Mouse (Mus musculus) regulatory T cell (primary cell): Measurements from ENCODE around the gene Gm10181.
"Not testable (repeated sequence)": the region's sequence is repeated elsewhere in the genome, so short reads cannot be mapped to it uniquely, and the experiment has no call there.

Experiments
- in situ Hi-C: fragments of 300-600 bp; cut with MboI, MseI; formaldehyde crosslinking; loops from one replicate; pipeline ENCODE4 v1.15.1; 2025; ENCODE audit warnings: high pct_unique_total_duplicates

Gm10181 gene

GRCm38 (mm10) chr9:25089122-25089521 is at the start of gene Gm10181:
Gene Gm10181 (plus strand): TSS chr9:25089422.
- in situ Hi-C loops = no loop called here

DNA sequence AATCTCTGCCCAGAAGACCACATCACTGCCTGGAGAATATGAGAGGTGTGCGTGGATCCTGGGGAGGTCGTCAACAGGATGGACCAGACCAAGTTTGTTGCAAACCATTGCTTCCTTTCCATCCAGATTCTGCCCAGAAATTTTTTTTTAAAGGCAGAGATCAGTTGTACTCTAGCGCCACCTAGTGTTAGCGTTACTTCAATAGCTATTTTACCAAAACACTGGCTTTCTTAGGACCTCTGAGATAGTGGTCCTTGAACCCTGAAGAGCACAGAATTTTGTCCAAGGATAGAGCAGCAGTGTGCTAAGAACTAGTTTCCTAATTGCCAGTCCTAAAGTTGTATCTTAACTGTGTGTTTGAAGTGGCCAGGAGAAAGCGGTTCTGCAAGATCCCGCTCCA is 47.6 kb upstream of the Gm10181 start:
- in situ Hi-C loops = loop anchor here (10.0 to 25.0 kb wide), 2 partner anchors 504 to 947 kb away; partner anchors contain the start of gene Npsr1

- in situ Hi-C loops = loop anchor here (10.0 to 25.0 kb wide), 2 partner anchors 505 to 948 kb away; partner anchors contain the start of gene Npsr1
Observed at GRCm38 (mm10) chr9:25042162-25043111, 46.8 kb upstream of the Gm10181 start.

DNA sequence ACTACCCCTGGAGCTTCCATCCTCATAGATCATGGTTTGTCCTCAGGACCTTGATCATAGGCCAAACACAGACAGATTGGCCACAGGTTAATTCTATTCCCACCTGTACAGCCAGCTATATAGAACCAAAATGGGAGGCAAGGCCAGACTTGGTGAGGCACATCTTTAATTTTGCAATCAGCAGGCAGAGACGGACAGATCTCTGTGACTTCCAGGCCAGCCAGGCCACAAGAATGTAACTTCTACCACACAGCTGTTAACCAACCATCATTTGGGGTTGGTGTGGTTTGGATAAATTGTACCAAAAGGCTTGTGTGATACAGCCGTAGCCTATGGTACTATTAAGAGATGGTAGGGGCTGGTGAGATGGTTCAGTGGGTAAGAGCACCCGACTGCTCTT is 44.9 kb upstream of the Gm10181 start:
- in situ Hi-C loops = loop anchor here (10.0 to 25.0 kb wide), 2 partner anchors 507 to 950 kb away; partner anchors contain the start of gene Npsr1

- in situ Hi-C loops = loop anchor here (10.0 to 25.0 kb wide), 2 partner anchors 511 to 953 kb away; partner anchors contain the start of gene Npsr1
Observed at GRCm38 (mm10) chr9:25048289-25048688, 40.9 kb upstream of the Gm10181 start.

- in situ Hi-C loops = loop anchor here (10.0 to 25.0 kb wide), 2 partner anchors 512 to 954 kb away; partner anchors contain the start of gene Npsr1
Observed at GRCm38 (mm10) chr9:25048940-25049339, 40.3 kb upstream of the Gm10181 start.

GRCm38 (mm10) chr9:25051901-25052300 is 37.3 kb upstream of the Gm10181 start:
- in situ Hi-C loops = no loop called here

- in situ Hi-C loops = no loop called here
Observed at GRCm38 (mm10) chr9:25055650-25056376, 33.4 kb upstream of the Gm10181 start.

- in situ Hi-C loops = no loop called here
Observed at GRCm38 (mm10) chr9:25058726-25059125, 30.5 kb upstream of the Gm10181 start.

GRCm38 (mm10) chr9:25072666-25073065 is 16.6 kb upstream of the Gm10181 start:
- in situ Hi-C loops = no loop called here

DNA sequence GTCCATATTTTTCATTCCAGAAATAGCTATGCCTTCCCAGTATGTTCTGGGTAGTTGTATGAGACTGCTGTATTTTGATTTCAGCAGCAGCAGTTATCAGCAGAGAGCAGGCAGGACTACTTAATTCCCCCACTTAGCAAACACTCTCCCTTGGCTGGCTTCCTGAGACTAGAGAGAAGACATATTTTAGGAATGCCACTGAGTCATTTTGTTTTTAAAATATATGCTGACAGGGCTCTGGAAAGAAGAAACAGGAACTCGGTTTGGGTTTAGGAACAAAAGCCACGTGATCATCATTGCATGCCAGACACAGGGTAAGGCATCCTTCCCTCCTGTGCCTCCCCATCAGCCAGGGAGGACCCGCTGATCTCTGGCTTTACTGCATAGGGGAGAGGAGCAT is 13.2 kb upstream of the Gm10181 start:
- in situ Hi-C loops = no loop called here

GRCm38 (mm10) chr9:25076505-25076904 is 12.7 kb upstream of the Gm10181 start:
- in situ Hi-C loops = no loop called here

- in situ Hi-C loops = no loop called here
Observed at GRCm38 (mm10) chr9:25090853-25091252, 1.6 kb downstream of the Gm10181 start.

GRCm38 (mm10) chr9:25102881-25103280 is 13.7 kb downstream of the Gm10181 start:
- in situ Hi-C loops = no loop called here

GRCm38 (mm10) chr9:25104638-25105037 is 15.4 kb downstream of the Gm10181 start:
- in situ Hi-C loops = no loop called here

DNA sequence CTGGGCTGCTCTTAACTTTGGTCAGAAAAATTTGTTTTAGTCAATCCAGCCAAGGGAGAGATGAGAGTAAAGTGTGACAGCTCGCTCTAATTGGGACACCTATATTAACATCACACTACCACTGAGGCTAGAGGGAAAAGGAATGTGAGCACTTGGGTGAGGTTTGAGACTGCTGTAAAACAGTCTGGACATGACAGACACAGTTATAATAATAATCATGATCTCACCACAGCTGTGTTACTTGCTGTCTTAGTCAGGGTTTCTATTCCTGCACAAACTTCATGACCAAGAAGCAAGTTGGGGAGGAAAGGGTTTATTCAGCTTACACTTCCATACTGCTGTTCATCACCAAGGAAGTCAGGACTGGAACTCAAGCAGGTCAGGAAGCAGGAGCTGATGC is 34.4 kb downstream of the Gm10181 start:
- in situ Hi-C loops = not testable (repeated sequence)

- in situ Hi-C loops = no loop called here
Observed at GRCm38 (mm10) chr9:25124048-25124447, 34.8 kb downstream of the Gm10181 start.

DNA sequence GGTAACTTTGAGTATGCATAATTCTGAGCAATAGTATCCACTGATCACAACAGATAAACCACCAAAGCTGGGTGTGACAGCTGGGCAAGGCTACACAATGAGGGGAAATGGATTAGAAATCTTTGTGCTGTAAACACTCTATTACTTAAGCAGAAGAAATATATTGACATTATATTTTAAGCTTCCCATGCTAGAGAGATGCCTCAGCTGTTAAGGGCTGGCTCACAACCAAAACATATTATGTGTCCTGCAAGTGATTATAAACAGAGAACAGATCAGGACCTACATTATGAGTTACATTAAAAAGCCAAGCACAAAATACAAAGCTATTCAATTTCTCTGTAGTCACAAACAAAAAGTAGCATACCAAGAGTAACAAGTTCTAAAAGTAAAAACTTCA is 43.0 kb downstream of the Gm10181 start:
- in situ Hi-C loops = no loop called here

GRCm38 (mm10) chr9:25132920-25133319 is 43.7 kb downstream of the Gm10181 start:
- in situ Hi-C loops = no loop called here

DNA sequence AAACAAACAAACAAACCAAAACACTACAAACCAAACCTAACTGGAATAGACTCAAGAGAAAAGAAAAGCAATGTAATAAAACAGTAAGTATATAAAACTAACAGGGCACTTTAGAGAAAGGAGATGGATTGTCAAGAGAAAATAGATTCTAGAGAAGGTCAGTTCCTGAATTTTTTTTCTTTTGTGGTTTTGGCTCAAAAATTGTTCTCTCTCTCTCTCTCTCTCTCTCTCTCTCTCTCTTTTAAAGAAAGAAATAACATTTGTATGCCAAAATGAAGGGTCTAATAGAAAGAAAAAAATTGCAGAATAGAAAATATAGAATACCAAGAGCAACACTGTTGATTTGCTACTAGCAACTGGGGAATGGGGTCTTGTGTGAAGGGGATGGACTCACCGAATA is 49.7 kb downstream of the Gm10181 start:
- in situ Hi-C loops = loop anchor here (5.0 kb wide), 1 partner anchor 348 kb away; no protein-coding TSS in a partner anchor
